Mouse (Mus musculus): ENCODE measurements around the gene Srprb. TPM values are rescaled to one million over a fixed set of nuclear protein-coding genes. Genes with fewer than 3 reads are reported as not detected.
"Not testable (repeated sequence)": the region's sequence is repeated elsewhere in the genome, so short reads cannot be mapped to it uniquely, and the experiment has no call there.

Srprb gene
- polyA plus RNA-seq, 1 experiment from 2014 or later: 61.1 TPM

GRCm38 (mm10) chr9:103168771-103169170 is 33.2 kb downstream of the Srprb start:
- Histone ChIP-seq H3K9me3 (ENCODE audit: control insufficient read depth, low read depth, low read length) (no peaks in the 10 kb centered on the region), H3K27me3 (ENCODE audit: control insufficient read depth, insufficient read depth, low read length) (no peaks in the 10 kb centered on the region), H3K4me2 (replicated peaks; ENCODE audit: low read depth, low read length) (no peak overlapping the region), H3K4me3 (ENCODE audit: low read depth, low read length) (no peak overlapping the region), H3K27ac (ENCODE audit: low read length) (no peak overlapping the region), H3K4me1 (ENCODE audit: control insufficient read depth, insufficient read depth, low read length) (no peaks in the 10 kb centered on the region), H3K9ac (replicated peaks; ENCODE audit: low read depth, low read length) (no peak overlapping the region), H3K36me3 (ENCODE audit: control insufficient read depth, insufficient read depth, low read length) (no peaks in the 10 kb centered on the region)
- ATAC-seq (ENCODE audit: insufficient number of reproducible peaks, insufficient read depth, low FRiP score, low read depth): no peak
- WGBS: 65% methylated on average over 7 of the region's 7 CpGs

- Histone ChIP-seq H3K4me1 (ENCODE audit: control insufficient read depth, insufficient read depth, low read length) (no peaks in the 10 kb centered on the region), H3K9ac (replicated peaks; ENCODE audit: low read depth, low read length) (no peak overlapping the region), H3K4me2 (replicated peaks; ENCODE audit: low read depth, low read length) (no peak overlapping the region), H3K36me3 (ENCODE audit: control insufficient read depth, insufficient read depth, low read length) (no peaks in the 10 kb centered on the region), H3K9me3 (ENCODE audit: control insufficient read depth, low read depth, low read length) (no peaks in the 10 kb centered on the region), H3K4me3 (ENCODE audit: low read depth, low read length) (no peak overlapping the region), H3K27me3 (ENCODE audit: control insufficient read depth, insufficient read depth, low read length) (no peaks in the 10 kb centered on the region), H3K27ac (ENCODE audit: low read length) (no peak overlapping the region)
- 89% methylated on average over 6 of the region's 6 CpGs for WGBS
- ATAC-seq (ENCODE audit: insufficient number of reproducible peaks, insufficient read depth, low FRiP score, low read depth): no peak
Observed at GRCm38 (mm10) chr9:103168046-103168445, 33.9 kb downstream of the Srprb start.

GRCm38 (mm10) chr9:103163806-103164205 is 38.1 kb downstream of the Srprb start:
- no peak overlapping the region for H3K4me2 ChIP-seq (replicated peaks; ENCODE audit: low read depth, low read length)
- WGBS: 69% methylated on average over 15 of the region's 15 CpGs
- no peak overlapping the region for H3K4me3 ChIP-seq (ENCODE audit: low read depth, low read length)
- no peaks in the 10 kb centered on the region for H3K9me3 ChIP-seq (ENCODE audit: control insufficient read depth, low read depth, low read length)
- no peak overlapping the region for H3K27ac ChIP-seq (ENCODE audit: low read length)
- no peaks in the 10 kb centered on the region for H3K36me3 ChIP-seq (ENCODE audit: control insufficient read depth, insufficient read depth, low read length)
- no peak for ATAC-seq (ENCODE audit: insufficient number of reproducible peaks, insufficient read depth, low FRiP score, low read depth)
- no peak overlapping the region for H3K9ac ChIP-seq (replicated peaks; ENCODE audit: low read depth, low read length)
- no peaks in the 10 kb centered on the region for H3K27me3 ChIP-seq (ENCODE audit: control insufficient read depth, insufficient read depth, low read length)
- H3K4me1 ChIP-seq (ENCODE audit: control insufficient read depth, insufficient read depth, low read length): no peaks in the 10 kb centered on the region

- 73% methylated on average over 7 of the region's 7 CpGs for WGBS
- H3K4me2 ChIP-seq (replicated peaks; ENCODE audit: low read depth, low read length); H3K27ac ChIP-seq (ENCODE audit: low read length): not testable (repeated sequence)
Observed at GRCm38 (mm10) chr9:103155158-103155557, 46.8 kb downstream of the Srprb start.

GRCm38 (mm10) chr9:103154568-103154967 is 47.4 kb downstream of the Srprb start:
- no peak for ATAC-seq (ENCODE audit: insufficient number of reproducible peaks, insufficient read depth, low FRiP score, low read depth)
- Histone ChIP-seq H3K4me3 (ENCODE audit: low read depth, low read length) (no peak overlapping the region), H3K9me3 (ENCODE audit: control insufficient read depth, low read depth, low read length) (no peaks in the 10 kb centered on the region), H3K27me3 (ENCODE audit: control insufficient read depth, insufficient read depth, low read length) (no peaks in the 10 kb centered on the region), H3K4me1 (ENCODE audit: control insufficient read depth, insufficient read depth, low read length) (no peaks in the 10 kb centered on the region), H3K4me2 (replicated peaks; ENCODE audit: low read depth, low read length) (no peak overlapping the region), H3K36me3 (ENCODE audit: control insufficient read depth, insufficient read depth, low read length) (no peaks in the 10 kb centered on the region), H3K9ac (replicated peaks; ENCODE audit: low read depth, low read length) (no peak overlapping the region), H3K27ac (ENCODE audit: low read length) (no peak overlapping the region)
- WGBS: 79% methylated on average over 2 of the region's 2 CpGs

More at GRCm38 (mm10) chr9:103155158-103155557, 46.8 kb downstream of the Srprb start:
- not testable (repeated sequence) for H3K9ac ChIP-seq (replicated peaks; ENCODE audit: low read depth, low read length); H3K4me1 ChIP-seq (ENCODE audit: control insufficient read depth, insufficient read depth, low read length); H3K4me3 ChIP-seq (ENCODE audit: low read depth, low read length); H3K36me3 ChIP-seq (ENCODE audit: control insufficient read depth, insufficient read depth, low read length); ATAC-seq (ENCODE audit: insufficient number of reproducible peaks, insufficient read depth, low FRiP score, low read depth); H3K9me3 ChIP-seq (ENCODE audit: control insufficient read depth, low read depth, low read length); H3K27me3 ChIP-seq (ENCODE audit: control insufficient read depth, insufficient read depth, low read length)

GRCm38 (mm10) chr9:103153286-103153685 is 48.7 kb downstream of the Srprb start:
- no peak overlapping the region for H3K4me2 ChIP-seq (replicated peaks; ENCODE audit: low read depth, low read length)
- no peaks in the 10 kb centered on the region for H3K9me3 ChIP-seq (ENCODE audit: control insufficient read depth, low read depth, low read length)
- H3K36me3 ChIP-seq (ENCODE audit: control insufficient read depth, insufficient read depth, low read length): no peaks in the 10 kb centered on the region
- H3K27me3 ChIP-seq (ENCODE audit: control insufficient read depth, insufficient read depth, low read length): no peaks in the 10 kb centered on the region
- H3K9ac ChIP-seq (replicated peaks; ENCODE audit: low read depth, low read length): no peak overlapping the region
- H3K27ac ChIP-seq (ENCODE audit: low read length): no peak overlapping the region
- WGBS: 80% methylated on average over 5 of the region's 5 CpGs
- ATAC-seq (ENCODE audit: insufficient number of reproducible peaks, insufficient read depth, low FRiP score, low read depth): no peak
- no peaks in the 10 kb centered on the region for H3K4me1 ChIP-seq (ENCODE audit: control insufficient read depth, insufficient read depth, low read length)
- H3K4me3 ChIP-seq (ENCODE audit: low read depth, low read length): no peak overlapping the region

- H3K27me3 ChIP-seq (ENCODE audit: control insufficient read depth, insufficient read depth, low read length): no peaks in the 10 kb centered on the region
- no peaks in the 10 kb centered on the region for H3K36me3 ChIP-seq (ENCODE audit: control insufficient read depth, insufficient read depth, low read length)
- H3K9ac ChIP-seq (replicated peaks; ENCODE audit: low read depth, low read length): no peak overlapping the region
- no peak overlapping the region for H3K27ac ChIP-seq (ENCODE audit: low read length)
- H3K4me2 ChIP-seq (replicated peaks; ENCODE audit: low read depth, low read length): no peak overlapping the region
- ATAC-seq (ENCODE audit: insufficient number of reproducible peaks, insufficient read depth, low FRiP score, low read depth): no peak
- no peak overlapping the region for H3K4me3 ChIP-seq (ENCODE audit: low read depth, low read length)
- 86% methylated on average over 12 of the region's 12 CpGs for WGBS
- no peaks in the 10 kb centered on the region for H3K4me1 ChIP-seq (ENCODE audit: control insufficient read depth, insufficient read depth, low read length)
- no peaks in the 10 kb centered on the region for H3K9me3 ChIP-seq (ENCODE audit: control insufficient read depth, low read depth, low read length)
Observed at GRCm38 (mm10) chr9:103149074-103149799, 52.7 kb downstream of the Srprb start.

GRCm38 (mm10) chr9:103147103-103147502 is 54.8 kb downstream of the Srprb start:
- Histone ChIP-seq H3K4me2 (replicated peaks; ENCODE audit: low read depth, low read length) (no peak overlapping the region), H3K36me3 (ENCODE audit: control insufficient read depth, insufficient read depth, low read length) (no peaks in the 10 kb centered on the region), H3K9me3 (ENCODE audit: control insufficient read depth, low read depth, low read length) (no peaks in the 10 kb centered on the region), H3K4me1 (ENCODE audit: control insufficient read depth, insufficient read depth, low read length) (peaks cover 3% of the 10 kb centered on the region; the same call in 1 of the 2 replicates), H3K27me3 (ENCODE audit: control insufficient read depth, insufficient read depth, low read length) (no peaks in the 10 kb centered on the region), H3K27ac (ENCODE audit: low read length) (no peak overlapping the region), H3K9ac (replicated peaks; ENCODE audit: low read depth, low read length) (no peak overlapping the region), H3K4me3 (ENCODE audit: low read depth, low read length) (no peak overlapping the region)
- 65% methylated on average over 13 of the region's 13 CpGs for WGBS
- no peak for ATAC-seq (ENCODE audit: insufficient number of reproducible peaks, insufficient read depth, low FRiP score, low read depth)

- Histone ChIP-seq H3K9ac (replicated peaks; ENCODE audit: low read depth, low read length) (no peak overlapping the region), H3K27me3 (ENCODE audit: control insufficient read depth, insufficient read depth, low read length) (no peaks in the 10 kb centered on the region), H3K4me2 (replicated peaks; ENCODE audit: low read depth, low read length) (no peak overlapping the region), H3K4me3 (ENCODE audit: low read depth, low read length) (no peak overlapping the region), H3K4me1 (ENCODE audit: control insufficient read depth, insufficient read depth, low read length) (peaks cover 3% of the 10 kb centered on the region; the same call in 1 of the 2 replicates), H3K9me3 (ENCODE audit: control insufficient read depth, low read depth, low read length) (no peaks in the 10 kb centered on the region), H3K36me3 (ENCODE audit: control insufficient read depth, insufficient read depth, low read length) (no peaks in the 10 kb centered on the region), H3K27ac (ENCODE audit: low read length) (no peak overlapping the region)
- ATAC-seq (ENCODE audit: insufficient number of reproducible peaks, insufficient read depth, low FRiP score, low read depth): no peak
- 46% methylated on average over 9 of the region's 9 CpGs for WGBS
Observed at GRCm38 (mm10) chr9:103146703-103147102, 55.2 kb downstream of the Srprb start.

Data from stomach, embryonic 14.5 days (tissue).